In genomic region chr7:5092831-5093510, GRCm38 (mm10) we compare ENCODE assay signal across 25 mouse cellular contexts. TPM values are rescaled to one million over a fixed set of nuclear protein-coding genes. Genes with fewer than 3 reads are reported as not detected.
A peak's percentile ranks its signal among the peaks of the same experiment; 100 is the strongest.
DNase-seq lines count a peak whose midpoint lies in the region; TF ChIP-seq lines count a peak whose summit lies in the region.
"Had no signal": no experiment of that assay in that cellular context is flagged by ENCODE, and none has a peak within 500 bp of the region (broad histone marks: within the 10 kb centered on the region; RNA-seq: fewer than 3 reads in every experiment).

No protein-coding gene starts in this region.

- TF ChIP-seq POLR2A in small intestine, adult 2 months (IDR thresholded peaks at IDR 0.05; ENCODE audit: low read depth, low read length), result no peak

- 78% methylated on average over 21 of the region's 21 CpGs for WGBS in small intestine, adult 2 months

- no peak overlapping the region for H3K4me3 ChIP-seq in gastrocnemius, adult 2 months
- H3K4me3 ChIP-seq in small intestine, adult 2 months (ENCODE audit: low read depth, low read length), result no peak overlapping the region
- H3K4me3 ChIP-seq: forebrain, embryonic 12.5 days; hindbrain, embryonic 15.5 days; liver, embryonic 12.5 days had no signal

- peak overlapping the region; percentile 6; the same call in 1 of the 2 replicates for H3K27ac ChIP-seq in gastrocnemius, adult 2 months
- peak overlapping the region; percentile 14; the same call in 1 of the 2 replicates for H3K27ac ChIP-seq in small intestine, adult 2 months (ENCODE audit: insufficient read depth, low read depth, low read length)
- H3K27ac ChIP-seq: forebrain, embryonic 12.5 days; hindbrain, embryonic 15.5 days; liver, embryonic 12.5 days had no signal

- peaks cover 26% of the 10 kb centered on the region for H3K4me1 ChIP-seq in small intestine, adult 2 months (ENCODE audit: control insufficient read depth, insufficient read depth, insufficient read length, low read length)
- H3K4me1 ChIP-seq: forebrain, embryonic 12.5 days; hindbrain, embryonic 15.5 days had no signal

- H3K36me3 ChIP-seq in small intestine, adult 2 months (ENCODE audit: control insufficient read depth, insufficient read depth, low read length), result peaks cover 82% of the 10 kb centered on the region

- no peak for TF ChIP-seq CTCF in gastrocnemius, adult 2 months (IDR thresholded peaks at IDR 0.05)
- no peak for TF ChIP-seq CTCF in small intestine, adult 2 months (IDR thresholded peaks at IDR 0.05; ENCODE audit: extremely low read depth, insufficient read length, insufficient replicate concordance, low read depth, low read length)

- no peak for DNase-seq in gastrocnemius, adult 2 months
- no peak for DNase-seq in gastrocnemius, postnatal 4 days (ENCODE audit: low spot score in 2 of 2)
- DNase-seq in kidney, postnatal 10 days, result peak; percentile 66
- no peak for DNase-seq in kidney, adult 11 months
- DNase-seq in left cerebral cortex, postnatal 36 days (ENCODE audit: low spot score in 2 of 2), result peak; percentile 35 to 38
- no peak for DNase-seq in left cerebral cortex, postnatal 14 days (ENCODE audit: low spot score in 2 of 2)
- DNase-seq in adrenal gland, postnatal 10 days, result no peak
- DNase-seq: adrenal gland, postnatal 14 days; cerebellum, adult 9-10 months; embryo, embryonic 11 days; kidney, adult 8-10 months; thymus, postnatal 4 days had no signal

- H3K27me3 ChIP-seq in small intestine, adult 2 months (ENCODE audit: control insufficient read depth, insufficient read depth, low read length), result no peaks in the 10 kb centered on the region
- H3K27me3 ChIP-seq: forebrain, embryonic 12.5 days; hindbrain, embryonic 15.5 days; liver, embryonic 12.5 days had no signal

- intact Hi-C loops in gastrocnemius, adult 2 months (cut with DNase I), result no loop called here
- intact Hi-C loops in left cerebral cortex, postnatal 36 days (cut with DNase I), result no loop called here
- intact Hi-C loops in left cerebral cortex, postnatal 14 days (cut with DNase I), result no loop called here

RNA-seq across cellular contexts. Expression of gene Epn1, which starts 12.9 kb away (rescaled TPM):
- total RNA-seq in gastrocnemius, adult 2 months (2021), result 100 to 1,000 TPM; 165 to 171 TPM
- 100 to 1,000 TPM; 112 to 117 TPM for total RNA-seq in gastrocnemius, postnatal 4 days (2021)
- total RNA-seq in left cerebral cortex, postnatal 36 days (2021), result 100 to 1,000 TPM; 435 to 530 TPM
- total RNA-seq in left cerebral cortex, postnatal 14 days (2021), result 100 to 1,000 TPM; 429 to 432 TPM
- polyA plus RNA-seq in small intestine, adult 2 months (2012; rRNA removed), result 240 and 483 TPM in 2 replicates
- 100 to 1,000 TPM; 144 to 150 TPM for total RNA-seq in adrenal gland, postnatal 10 days (2021)

RNA-seq across cellular contexts. Expression of gene Rfpl4, which starts 23.8 kb away (rescaled TPM):
- total RNA-seq in gastrocnemius, adult 2 months (2021), result not detected
- total RNA-seq in gastrocnemius, postnatal 4 days (2021), result not detected
- total RNA-seq in left cerebral cortex, postnatal 36 days (2021), result not detected
- not detected for total RNA-seq in left cerebral cortex, postnatal 14 days (2021)
- not detected in 2 replicates for polyA plus RNA-seq in small intestine, adult 2 months (2012; rRNA removed)
- total RNA-seq in adrenal gland, postnatal 10 days (2021), result not detected
- total RNA-seq: adrenal gland, postnatal 14 days; granulocyte monocyte progenitor cell, adult 5-6 weeks; layer of hippocampus, adult 18-20 months; megakaryocyte-erythroid progenitor cell, adult 5-6 weeks; midbrain, postnatal 0 days had no signal
- polyA plus RNA-seq: C2C12; forebrain, embryonic 12.5 days; heart, embryonic 16.5 days; hindbrain, embryonic 15.5 days; limb, embryonic 11.5 days; liver, embryonic 12.5 days; lung, embryonic 16.5 days; midbrain, postnatal 0 days; neural tube, embryonic 11.5 days had no signal

RNA-seq across cellular contexts. Expression of gene U2af2, which starts 31.0 kb away (rescaled TPM):
- 10 to 100 TPM; 50.0 to 51.0 TPM for total RNA-seq in gastrocnemius, adult 2 months (2021)
- 100 to 1,000 TPM; 117 to 127 TPM for total RNA-seq in gastrocnemius, postnatal 4 days (2021)
- total RNA-seq in left cerebral cortex, postnatal 36 days (2021), result 100 to 1,000 TPM; 162 to 183 TPM
- total RNA-seq in left cerebral cortex, postnatal 14 days (2021), result 100 to 1,000 TPM; 166 to 173 TPM
- polyA plus RNA-seq in small intestine, adult 2 months (2012; rRNA removed), result 76.6 and 150 TPM in 2 replicates
- total RNA-seq in adrenal gland, postnatal 10 days (2021), result 100 to 1,000 TPM; 142 to 161 TPM

RNA-seq across cellular contexts. Expression of gene Rasl2-9, which starts 32.8 kb away (rescaled TPM):
- 1 to 10 TPM; 1.4 to 2.9 TPM for total RNA-seq in gastrocnemius, adult 2 months (2021)
- 1 to 10 TPM in 1 of 2 experiments, under 1 TPM in 1; 0.54 to 1.8 TPM for total RNA-seq in gastrocnemius, postnatal 4 days (2021)
- under 1 TPM; 0.32 to 0.68 TPM for total RNA-seq in left cerebral cortex, postnatal 36 days (2021)
- under 1 TPM in 1 of 2 experiments, not detected in 1; 0.35 TPM for total RNA-seq in left cerebral cortex, postnatal 14 days (2021)
- polyA plus RNA-seq in small intestine, adult 2 months (2012; rRNA removed), result 0.09 and 0.43 TPM in 2 replicates
- total RNA-seq in adrenal gland, postnatal 10 days (2021), result 1 to 10 TPM; 2.2 to 3.1 TPM
- total RNA-seq: granulocyte monocyte progenitor cell, adult 5-6 weeks; layer of hippocampus, adult 18-20 months; megakaryocyte-erythroid progenitor cell, adult 5-6 weeks; midbrain, postnatal 0 days had no signal
- polyA plus RNA-seq: neural tube, embryonic 11.5 days had no signal

RNA-seq across cellular contexts. Expression of gene Zfp580, which starts 41.6 kb away (rescaled TPM):
- total RNA-seq in gastrocnemius, adult 2 months (2021), result 1 to 10 TPM; 3.0 to 4.1 TPM
- total RNA-seq in gastrocnemius, postnatal 4 days (2021), result 10 to 100 TPM; 10.1 to 11.6 TPM
- total RNA-seq in left cerebral cortex, postnatal 36 days (2021), result 10 to 100 TPM; 27.4 to 35.7 TPM
- 10 to 100 TPM; 56.1 to 62.8 TPM for total RNA-seq in left cerebral cortex, postnatal 14 days (2021)
- polyA plus RNA-seq in small intestine, adult 2 months (2012; rRNA removed), result 12.2 and 17.6 TPM in 2 replicates
- total RNA-seq in adrenal gland, postnatal 10 days (2021), result 10 to 100 TPM; 11.4 to 13.1 TPM

Comparison
In these comparisons a context has a peak if more than half of its experiments do, and no peak if none do; other contexts are left out.
1. DNase-seq: peak in kidney, postnatal 10 days (single experiment) and left cerebral cortex, postnatal 36 days (2 of 2); none in gastrocnemius, adult 2 months (single experiment), gastrocnemius, postnatal 4 days (0 of 2), kidney, adult 11 months (single experiment), left cerebral cortex, postnatal 14 days (0 of 2) and adrenal gland, postnatal 10 days (single experiment).